Mouse (Mus musculus) heart, adult 8-10 months (tissue): ENCODE measurements at regions not wholly inside any gene's neighbourhood (a gene's known extent, or its start where the extent isn't known, plus 50 kb on each side); places are given as distances from the start of the nearest gene placed in this dataset.

Experiments
- DNase-seq: peaks from one replicate; pipeline ENCODE4 v3.0.0; 2022; ENCODE audit warnings: low spot score

GRCm38 (mm10) chr2:75452274-75453148 lies 206.6 kb upstream of the Hnrnpa3 start:
- no peak for DNase-seq

DNA sequence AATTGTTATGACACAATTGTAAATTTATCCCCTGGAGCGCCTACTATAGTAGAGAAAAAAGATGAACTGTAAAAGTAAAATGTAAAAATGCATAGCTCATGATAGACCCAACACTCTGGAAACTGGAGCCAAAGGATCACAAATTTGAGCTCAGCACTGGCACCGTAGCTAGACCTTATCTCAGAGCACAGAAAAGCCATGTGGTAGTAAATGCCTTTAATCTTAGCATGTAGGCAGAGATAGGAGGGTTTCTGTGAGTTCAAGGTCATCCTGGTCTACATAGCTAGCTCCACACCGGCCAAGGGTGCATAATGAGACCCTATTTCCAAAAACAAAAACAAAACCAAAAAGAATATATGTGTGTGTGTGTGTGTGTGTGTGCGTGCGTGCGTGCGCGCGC lies 203.6 kb upstream of the Hnrnpa3 start:
- no peak for DNase-seq

DNA sequence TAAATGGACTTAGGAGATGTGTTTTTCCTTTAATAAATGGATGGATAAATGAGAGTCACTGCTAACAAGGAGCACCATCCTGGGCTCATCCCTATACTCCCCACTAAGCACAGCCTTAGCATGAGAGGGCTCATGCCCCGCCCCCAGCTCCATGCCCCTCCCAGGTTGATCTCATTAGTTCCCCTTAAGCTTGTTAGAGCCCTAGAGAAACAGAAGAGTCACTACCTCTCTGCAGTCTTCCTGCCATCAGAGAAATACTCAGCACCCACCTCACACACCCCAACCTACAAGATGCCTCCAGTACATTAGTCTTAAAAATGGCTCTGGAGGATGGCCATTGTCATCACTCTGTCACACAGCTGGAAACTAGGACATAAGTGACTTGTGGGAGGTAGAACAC lies 202.8 kb upstream of the Hnrnpa3 start:
- DNase-seq: no peak

- no peak for DNase-seq
Observed at GRCm38 (mm10) chr2:75457423-75457822, 201.6 kb upstream of the Hnrnpa3 start.

DNA sequence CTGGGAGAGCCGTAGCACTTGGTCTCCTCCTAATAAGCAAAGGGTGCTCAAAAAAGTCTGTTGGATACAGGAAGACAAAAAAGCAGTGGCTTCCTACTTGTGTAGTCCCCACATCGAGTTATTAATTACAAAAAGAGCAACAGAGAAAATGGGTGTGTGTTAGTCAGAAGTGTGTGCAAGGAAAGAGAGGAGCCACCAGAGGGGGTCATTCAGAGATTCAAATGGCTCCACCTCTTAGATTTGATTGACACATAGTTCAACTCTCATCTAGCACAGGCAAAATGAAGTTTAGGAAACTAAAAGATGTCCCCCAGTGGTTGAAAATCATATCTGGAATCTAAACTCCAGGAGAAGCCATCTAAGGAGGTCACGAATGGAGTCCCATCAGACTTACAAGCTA lies 200.2 kb upstream of the Hnrnpa3 start:
- no peak for DNase-seq

DNA sequence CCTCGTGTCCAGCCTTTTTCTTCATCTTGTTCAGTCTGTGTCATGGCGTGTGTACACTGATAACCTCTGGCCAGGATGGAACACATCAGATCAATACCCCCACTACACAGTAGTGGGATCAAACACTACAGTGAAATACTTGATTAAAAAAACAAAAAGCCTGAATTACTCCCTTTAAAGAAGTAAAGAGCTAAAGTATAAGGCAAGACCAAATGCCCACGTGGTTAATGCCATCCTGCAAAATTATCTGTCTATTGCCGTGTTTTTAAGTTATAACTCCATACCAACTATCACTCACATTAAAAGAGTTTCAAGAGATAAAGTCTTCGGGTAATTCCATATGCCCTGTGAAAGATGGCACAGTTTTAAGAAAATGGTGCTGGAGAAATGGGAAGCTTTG lies 198.6 kb upstream of the Hnrnpa3 start:
- no peak for DNase-seq

DNA sequence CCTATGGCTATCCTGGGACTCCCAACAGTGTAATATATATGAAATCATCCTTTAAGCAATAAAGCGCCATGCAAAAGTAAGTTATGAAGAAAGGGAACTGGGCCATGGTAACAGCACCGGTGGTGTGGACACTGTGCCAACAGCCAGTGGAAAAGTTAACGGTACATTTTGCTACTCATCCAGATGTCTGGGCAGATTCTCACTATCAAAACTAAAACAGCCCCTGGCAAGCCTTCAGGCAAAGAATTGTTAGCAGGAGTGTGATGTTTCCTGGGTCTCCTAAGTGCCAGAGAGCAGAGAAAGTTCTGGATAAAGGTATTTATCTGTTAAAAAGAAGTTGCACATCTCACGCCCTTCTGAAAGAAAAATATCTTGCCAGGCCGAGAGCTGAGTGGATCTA lies 198.0 kb upstream of the Hnrnpa3 start:
- no peak for DNase-seq

DNA sequence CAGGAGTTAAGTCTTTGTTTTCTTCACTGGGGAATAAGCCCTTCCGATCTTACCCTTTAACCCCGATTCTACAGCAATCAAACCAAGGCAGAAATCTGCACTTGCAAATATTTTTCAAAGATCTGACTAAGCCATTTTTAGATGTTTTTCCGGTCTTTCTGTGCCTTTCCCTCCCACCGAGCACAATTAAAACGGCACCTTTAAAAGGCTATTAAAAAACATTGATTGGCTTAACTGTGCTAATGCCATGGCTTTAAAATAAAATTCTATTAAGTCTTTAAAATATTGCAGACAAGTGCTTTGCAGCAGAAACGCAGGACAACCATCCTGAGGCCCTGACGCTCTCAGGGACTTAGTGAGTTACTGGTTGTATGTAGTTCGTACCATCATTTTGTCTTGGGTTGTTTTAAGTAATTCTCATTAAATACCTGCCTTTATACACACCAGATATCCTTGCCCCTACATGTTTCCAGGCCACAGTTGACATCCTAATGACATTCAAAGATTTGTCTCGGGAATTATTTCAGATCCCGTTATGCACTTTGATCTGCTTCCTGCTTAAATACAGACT lies 197.6 kb upstream of the Hnrnpa3 start:
- DNase-seq: no peak

DNA sequence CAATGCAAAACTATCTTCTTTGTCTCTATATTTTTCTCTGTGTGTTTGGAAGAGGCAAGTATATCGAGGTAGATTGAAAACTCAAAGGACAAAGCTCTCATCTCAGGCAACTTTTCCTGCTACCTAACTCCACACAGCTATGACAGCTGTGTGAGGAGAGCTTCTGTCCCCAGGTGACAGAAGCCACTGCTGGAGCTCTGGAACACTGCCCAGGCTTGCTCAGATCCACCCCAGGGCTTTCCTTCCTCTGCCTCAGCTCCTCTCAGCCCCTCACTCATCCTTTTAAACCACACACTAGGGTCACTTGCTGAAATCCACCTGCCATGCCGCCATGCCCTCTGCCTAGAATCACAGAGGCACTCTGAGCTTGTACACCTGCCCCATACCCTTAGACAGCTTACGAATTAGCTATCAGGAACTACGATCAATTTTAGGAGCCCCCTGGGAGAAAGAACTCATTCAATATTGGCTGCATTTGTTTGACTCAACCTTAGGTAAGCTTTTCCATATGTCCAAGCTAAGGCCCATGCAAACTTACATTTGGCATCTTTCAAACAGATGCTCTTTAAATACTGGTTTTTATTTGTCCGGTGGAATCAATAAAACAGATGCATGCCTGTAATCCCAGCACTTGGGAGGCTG lies 196.9 kb upstream of the Hnrnpa3 start:
- no peak for DNase-seq

GRCm38 (mm10) chr2:75463091-75463490 lies 196.0 kb upstream of the Hnrnpa3 start:
- DNase-seq: no peak

DNA sequence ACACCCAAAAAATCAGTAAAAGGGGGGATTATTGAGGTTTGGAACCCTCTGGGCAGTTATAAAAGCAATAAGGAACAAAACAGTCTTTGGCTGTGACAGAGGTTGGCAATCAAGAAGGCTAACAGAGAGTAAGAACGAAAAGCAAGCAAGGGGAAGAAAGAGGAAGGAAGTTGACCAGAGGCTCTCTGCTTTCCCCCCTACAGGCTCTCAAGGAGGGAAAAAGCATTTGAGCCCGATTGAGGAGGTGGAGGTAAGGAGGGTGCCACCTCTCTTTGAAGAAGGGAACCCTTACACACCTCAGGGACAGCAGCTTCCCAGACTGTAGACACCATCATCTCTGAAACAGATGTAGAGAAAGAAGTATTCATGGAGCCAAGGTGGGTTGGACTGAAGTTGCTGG lies 194.6 kb upstream of the Hnrnpa3 start:
- no peak for DNase-seq

DNA sequence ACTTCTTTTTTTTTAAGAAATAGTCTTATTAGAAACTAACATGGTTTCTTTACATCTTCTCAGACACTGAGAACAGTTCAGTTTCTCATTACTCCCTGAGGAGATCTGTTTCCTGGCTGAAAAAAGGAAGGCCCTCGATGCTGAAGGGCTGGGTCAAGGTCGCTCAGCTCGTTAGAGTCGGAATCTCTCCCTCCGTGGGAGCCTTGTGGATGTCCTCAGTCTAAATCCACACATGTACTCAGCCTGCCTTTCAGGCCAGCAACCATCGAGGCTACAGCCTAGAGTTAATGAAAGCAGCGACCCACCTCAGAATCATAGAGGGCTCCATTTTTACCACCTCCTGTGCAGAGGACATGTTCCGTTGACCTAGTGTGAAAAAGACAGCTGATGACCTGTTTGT lies 190.2 kb upstream of the Hnrnpa3 start:
- DNase-seq: no peak

GRCm38 (mm10) chr2:75469958-75470687 lies 188.9 kb upstream of the Hnrnpa3 start:
- DNase-seq: peak; percentile 44

DNA sequence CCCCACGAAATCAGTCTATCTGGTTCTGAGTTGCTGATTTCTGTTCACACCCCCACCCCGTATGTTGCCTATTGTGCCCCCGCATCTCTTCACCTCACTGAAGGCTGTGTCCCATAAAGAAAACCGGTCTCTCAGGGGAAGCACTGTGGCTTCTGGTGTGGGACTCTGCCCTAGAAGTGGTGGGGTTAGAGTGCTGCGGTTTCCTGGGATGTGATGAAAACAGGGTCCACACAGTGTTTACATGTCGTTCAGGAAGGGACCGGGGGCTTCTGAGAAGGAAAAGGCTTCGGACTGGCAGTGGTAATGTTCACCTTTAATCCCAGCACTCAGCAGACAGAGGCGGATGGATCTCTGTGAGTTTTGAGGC lies 188.4 kb upstream of the Hnrnpa3 start:
- DNase-seq: no peak

- DNase-seq: no peak
Observed at GRCm38 (mm10) chr2:75472489-75472888, 186.6 kb upstream of the Hnrnpa3 start.

GRCm38 (mm10) chr2:75474509-75474908 lies 184.6 kb upstream of the Hnrnpa3 start:
- DNase-seq: no peak

DNA sequence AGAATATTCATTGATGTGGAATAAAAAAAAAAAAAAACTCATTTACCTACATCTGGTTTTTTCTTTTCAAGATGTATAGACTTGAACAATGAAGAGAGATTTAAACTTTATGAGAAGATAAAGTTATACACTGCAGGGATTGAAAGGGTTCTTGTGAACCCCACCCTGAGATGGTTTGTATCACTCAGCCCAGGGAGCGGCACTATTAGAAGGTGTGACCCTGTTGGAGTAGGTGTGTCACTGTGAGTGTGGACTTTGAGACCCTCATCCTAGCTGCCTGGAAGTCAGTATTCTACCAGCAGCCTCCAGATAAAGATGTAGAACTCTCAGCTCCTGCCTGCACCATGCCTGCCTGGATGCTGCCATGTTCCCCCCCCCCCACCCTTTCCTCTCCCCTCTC lies 182.7 kb upstream of the Hnrnpa3 start:
- no peak for DNase-seq

- no peak for DNase-seq
Observed at GRCm38 (mm10) chr2:75477076-75477475, 182.0 kb upstream of the Hnrnpa3 start.

GRCm38 (mm10) chr2:75479546-75479945 lies 179.5 kb upstream of the Hnrnpa3 start:
- no peak for DNase-seq

DNA sequence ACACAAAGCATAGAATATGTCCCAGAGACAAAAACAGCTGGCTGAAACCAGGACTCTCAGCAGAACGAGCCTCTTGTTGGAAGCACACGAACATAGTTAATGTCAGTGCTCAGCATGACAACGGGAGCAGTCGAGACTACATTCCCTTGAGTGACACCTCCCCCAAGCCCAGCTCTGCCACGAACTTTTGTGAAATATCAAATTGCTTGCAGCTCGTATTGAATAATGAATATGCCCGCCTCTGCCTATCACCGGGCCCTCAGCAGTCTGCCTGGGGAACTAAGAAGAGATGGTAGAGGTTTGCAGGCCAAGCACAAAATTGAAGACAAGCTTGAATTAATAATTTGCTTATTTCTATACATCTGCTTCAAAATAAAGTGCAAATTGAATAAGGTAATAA lies 177.2 kb upstream of the Hnrnpa3 start:
- DNase-seq: no peak

DNA sequence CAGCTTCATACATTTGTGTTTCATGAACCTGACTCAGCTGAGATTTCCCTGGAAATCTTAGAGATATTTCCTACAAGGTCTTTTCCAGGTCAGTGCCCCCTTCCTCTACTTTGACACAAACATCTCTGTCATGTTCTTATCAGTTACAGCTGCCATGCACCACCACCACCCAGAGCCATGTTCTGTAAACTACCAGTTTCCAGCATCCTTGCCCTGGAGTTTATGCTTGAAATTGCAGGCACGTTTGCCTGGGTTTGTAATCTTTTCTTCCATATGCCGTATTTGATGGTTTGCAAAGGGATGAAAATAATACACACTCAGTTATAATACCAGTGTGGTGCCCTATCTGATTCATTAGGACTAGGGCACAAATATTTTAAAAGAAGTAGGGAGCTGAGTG lies 176.6 kb upstream of the Hnrnpa3 start:
- no peak for DNase-seq

- no peak for DNase-seq
Observed at GRCm38 (mm10) chr2:75484951-75485350, 174.1 kb upstream of the Hnrnpa3 start.
